Mouse (Mus musculus): Measurements from ENCODE around the gene Thada. TPM values are rescaled to one million over a fixed set of nuclear protein-coding genes. Genes with fewer than 3 reads are reported as not detected.
A peak's percentile ranks its signal among the peaks of the same experiment; 100 is the strongest.

The Thada gene
- polyA plus RNA-seq, 1 experiment from 2014 or later, result 2.3 TPM

DNA sequence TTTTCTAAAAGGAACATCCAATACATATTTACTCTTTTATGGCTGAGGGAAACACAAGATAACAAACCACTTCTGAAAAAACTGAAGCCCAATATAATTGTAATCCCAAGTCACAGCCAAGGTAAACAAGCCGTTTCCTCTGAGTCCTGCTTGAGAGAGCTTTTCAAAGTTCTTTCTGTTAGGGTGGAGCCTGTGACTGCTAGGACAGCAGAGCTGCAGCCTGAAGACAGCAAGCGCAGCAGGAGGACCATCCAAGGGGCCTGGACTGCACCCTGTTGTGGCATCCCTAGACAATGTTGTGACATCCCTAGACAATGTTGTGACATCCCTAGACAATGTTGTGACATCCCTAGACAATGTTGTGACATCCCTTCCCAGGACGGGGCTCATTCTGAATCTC, 197.6 kb downstream of the Thada start:
- H3K27me3 ChIP-seq (replicated peaks; ENCODE audit: insufficient read depth, low read length), result no peaks in the 10 kb centered on the region
- H3K36me3 ChIP-seq (ENCODE audit: insufficient read depth, low read length), result no peaks in the 10 kb centered on the region
- DNase-seq (ENCODE audit: low spot score), result peak; percentile 86
- H3K9me3 ChIP-seq (ENCODE audit: low read length), result no peaks in the 10 kb centered on the region
- H3K4me2 ChIP-seq (replicated peaks; ENCODE audit: low read depth, low read length), result no peak overlapping the region
- peaks cover 32% of the 10 kb centered on the region for H3K4me1 ChIP-seq (ENCODE audit: insufficient read depth, low read depth, low read length)
- no peak overlapping the region for H3K4me3 ChIP-seq (ENCODE audit: low read depth, low read length)
- WGBS, result 25% methylated on average over 3 of the region's 3 CpGs
- no peak overlapping the region for H3K9ac ChIP-seq (replicated peaks; ENCODE audit: low read depth)
- peak overlapping the region; percentile 35 for H3K27ac ChIP-seq (ENCODE audit: low read length)
- peak; percentile 69 for ATAC-seq
- peak; percentile 80 for TF ChIP-seq EP300 (IDR thresholded peaks at IDR 0.05)
- no peak for TF ChIP-seq CTCF (IDR thresholded peaks at IDR 0.05)

DNA sequence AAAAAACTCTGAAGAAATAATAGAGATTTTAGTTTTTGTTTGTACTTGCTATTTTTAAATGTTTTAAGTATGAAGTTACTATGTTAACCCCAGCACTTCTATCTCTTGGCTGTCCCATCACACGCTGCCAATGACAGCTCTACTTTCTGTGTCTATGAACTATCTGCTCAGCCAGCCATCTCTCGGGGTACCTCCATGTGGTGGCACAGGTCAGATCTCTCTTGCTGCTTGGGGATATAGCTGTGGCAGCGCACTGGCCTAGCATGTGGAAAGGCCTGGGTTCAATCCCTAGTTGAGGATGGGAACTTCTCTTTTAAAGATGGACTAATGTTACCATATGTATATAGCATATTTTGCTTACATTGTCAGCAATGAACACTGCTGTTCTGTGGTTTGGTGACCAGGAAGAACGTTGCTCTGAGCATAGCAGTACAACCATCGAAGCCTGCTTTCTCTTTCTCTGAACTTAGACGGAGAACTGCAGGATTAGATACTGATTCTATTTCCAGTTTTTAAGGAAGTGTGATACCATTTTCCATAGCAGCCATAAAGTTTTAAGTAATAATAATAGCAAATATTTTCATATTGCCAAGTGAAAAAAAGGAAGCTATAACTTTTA, 198.4 kb downstream of the Thada start:
- Histone ChIP-seq H3K4me3 (ENCODE audit: low read depth, low read length) (no peak overlapping the region), H3K27ac (ENCODE audit: low read length) (0 out of 2 replicates have a peak overlapping the region, but pooled peaks have one; percentile 0), H3K4me1 (ENCODE audit: insufficient read depth, low read depth, low read length) (peaks cover 23% of the 10 kb centered on the region), H3K9me3 (ENCODE audit: low read length) (no peaks in the 10 kb centered on the region), H3K9ac (replicated peaks; ENCODE audit: low read depth) (no peak overlapping the region), H3K36me3 (ENCODE audit: insufficient read depth, low read length) (no peaks in the 10 kb centered on the region), H3K27me3 (replicated peaks; ENCODE audit: insufficient read depth, low read length) (no peaks in the 10 kb centered on the region), H3K4me2 (replicated peaks; ENCODE audit: low read depth, low read length) (no peak overlapping the region)
- ATAC-seq (no peak), DNase-seq (ENCODE audit: low spot score) (peak; percentile 7)
- no peak for TF ChIP-seq EP300 (IDR thresholded peaks at IDR 0.05)
- TF ChIP-seq CTCF (IDR thresholded peaks at IDR 0.05), result no peak
- WGBS, result 88% methylated on average over 6 of the region's 6 CpGs

GRCm38 (mm10) chr17:84266161-84266948, 199.7 kb downstream of the Thada start:
- DNase-seq (ENCODE audit: low spot score) (peak; percentile 37), ATAC-seq (0 out of 2 replicates have a peak, but pooled peaks have one; percentile 9)
- Histone ChIP-seq H3K9me3 (ENCODE audit: low read length) (no peaks in the 10 kb centered on the region), H3K4me3 (ENCODE audit: low read depth, low read length) (no peak overlapping the region), H3K27me3 (replicated peaks; ENCODE audit: insufficient read depth, low read length) (no peaks in the 10 kb centered on the region), H3K4me1 (ENCODE audit: insufficient read depth, low read depth, low read length) (peaks cover 19% of the 10 kb centered on the region), H3K27ac (ENCODE audit: low read length) (peak overlapping the region; percentile 72), H3K36me3 (ENCODE audit: insufficient read depth, low read length) (no peaks in the 10 kb centered on the region), H3K4me2 (replicated peaks; ENCODE audit: low read depth, low read length) (no peak overlapping the region), H3K9ac (replicated peaks; ENCODE audit: low read depth) (no peak overlapping the region)
- TF ChIP-seq EP300 (IDR thresholded peaks at IDR 0.05) (0 out of 2 replicates have a peak, but pooled peaks have one; percentile 15), CTCF (IDR thresholded peaks at IDR 0.05) (no peak)
- 60% methylated on average over 3 of the region's 3 CpGs for WGBS

DNA sequence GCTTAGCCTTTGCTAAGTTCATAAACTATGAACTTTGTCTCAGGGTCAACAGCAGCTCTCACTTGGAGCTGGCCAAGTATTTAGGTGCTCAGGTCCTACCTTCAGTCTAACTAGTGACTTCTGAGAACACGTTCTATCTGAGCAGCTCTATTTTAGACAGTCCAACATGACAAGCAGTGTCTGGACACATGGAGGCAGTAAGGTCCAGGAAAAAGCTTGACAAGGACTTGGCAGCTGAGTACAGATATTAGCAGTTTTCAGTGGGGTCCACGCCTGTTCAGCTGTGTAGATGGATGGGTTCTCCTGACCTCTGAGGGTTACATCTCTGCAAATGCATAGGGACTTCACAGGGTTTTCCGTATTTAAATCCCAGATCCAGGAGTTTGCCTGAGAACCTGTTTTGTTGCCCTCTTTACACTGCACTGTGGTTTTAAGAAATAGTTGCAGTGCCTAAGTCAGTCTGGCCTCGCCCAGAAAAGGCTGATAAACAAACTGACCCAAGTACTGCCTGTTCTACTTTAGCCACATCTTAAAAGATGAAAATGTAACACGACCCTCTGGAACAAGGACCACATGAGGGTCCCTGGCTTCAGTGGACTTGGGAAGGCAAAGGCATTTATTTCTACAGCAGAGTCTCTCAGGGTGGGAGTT, 200.4 kb downstream of the Thada start:
- H3K9ac ChIP-seq (replicated peaks; ENCODE audit: low read depth), result 0 out of 2 replicates have a peak overlapping the region, but pooled peaks have one; percentile 8

GRCm38 (mm10) chr17:84264305-84264704, 201.7 kb downstream of the Thada start:
- no peak overlapping the region for H3K27ac ChIP-seq (ENCODE audit: low read length)
- no peaks in the 10 kb centered on the region for H3K36me3 ChIP-seq (ENCODE audit: insufficient read depth, low read length)
- H3K4me1 ChIP-seq (ENCODE audit: insufficient read depth, low read depth, low read length), result peaks cover 14% of the 10 kb centered on the region
- no peak overlapping the region for H3K9ac ChIP-seq (replicated peaks; ENCODE audit: low read depth)
- H3K4me3 ChIP-seq (ENCODE audit: low read depth, low read length), result no peak overlapping the region
- WGBS, result 72% methylated on average over 6 of the region's 6 CpGs
- ATAC-seq (no peak), DNase-seq (ENCODE audit: low spot score) (no peak)
- H3K9me3 ChIP-seq (ENCODE audit: low read length), result no peaks in the 10 kb centered on the region
- no peak for TF ChIP-seq EP300 (IDR thresholded peaks at IDR 0.05)
- no peak for TF ChIP-seq CTCF (IDR thresholded peaks at IDR 0.05)
- no peak overlapping the region for H3K4me2 ChIP-seq (replicated peaks; ENCODE audit: low read depth, low read length)
- no peaks in the 10 kb centered on the region for H3K27me3 ChIP-seq (replicated peaks; ENCODE audit: insufficient read depth, low read length)

More for the DNA sequence above, 200.4 kb downstream of the Thada start:
- DNase-seq (ENCODE audit: low spot score) (peak; percentile 58), ATAC-seq (peak; percentile 54; the same call in 1 of the 2 replicates)
- peak overlapping the region; percentile 72 for H3K27ac ChIP-seq (ENCODE audit: low read length)
- no peak for TF ChIP-seq EP300 (IDR thresholded peaks at IDR 0.05)
- TF ChIP-seq CTCF (IDR thresholded peaks at IDR 0.05), result peak; percentile 71
- 34% methylated on average over 5 of the region's 5 CpGs for WGBS
- H3K27me3 ChIP-seq (replicated peaks; ENCODE audit: insufficient read depth, low read length), result no peaks in the 10 kb centered on the region
- no peaks in the 10 kb centered on the region for H3K36me3 ChIP-seq (ENCODE audit: insufficient read depth, low read length)
- peaks cover 14% of the 10 kb centered on the region for H3K4me1 ChIP-seq (ENCODE audit: insufficient read depth, low read depth, low read length)
- no peak overlapping the region for H3K4me2 ChIP-seq (replicated peaks; ENCODE audit: low read depth, low read length)
- H3K9me3 ChIP-seq (ENCODE audit: low read length), result no peaks in the 10 kb centered on the region
- H3K4me3 ChIP-seq (ENCODE audit: low read depth, low read length), result no peak overlapping the region

DNA sequence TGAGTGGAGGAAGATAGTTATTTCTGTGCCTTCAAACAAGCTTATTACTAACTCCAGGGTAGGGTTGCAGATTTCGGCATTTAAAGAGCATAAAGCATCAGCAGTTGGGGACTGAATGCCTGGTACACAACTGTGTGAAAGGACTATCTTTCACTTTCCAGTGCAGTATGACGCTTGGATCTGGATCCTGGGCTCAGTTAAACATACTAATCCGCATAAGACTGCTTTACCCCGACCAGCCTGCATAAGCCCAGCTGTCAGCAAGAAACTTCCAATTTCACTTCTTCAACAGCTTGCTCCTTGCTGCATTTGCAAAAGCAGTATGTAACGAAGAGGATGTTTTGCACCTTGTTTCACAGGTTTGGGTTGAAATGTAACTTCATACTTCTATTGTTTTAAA, 202.4 kb downstream of the Thada start:
- Histone ChIP-seq H3K27me3 (replicated peaks; ENCODE audit: insufficient read depth, low read length) (no peaks in the 10 kb centered on the region), H3K27ac (ENCODE audit: low read length) (no peak overlapping the region), H3K36me3 (ENCODE audit: insufficient read depth, low read length) (no peaks in the 10 kb centered on the region), H3K4me3 (ENCODE audit: low read depth, low read length) (no peak overlapping the region), H3K4me2 (replicated peaks; ENCODE audit: low read depth, low read length) (no peak overlapping the region), H3K9me3 (ENCODE audit: low read length) (no peaks in the 10 kb centered on the region), H3K4me1 (ENCODE audit: insufficient read depth, low read depth, low read length) (peaks cover 14% of the 10 kb centered on the region), H3K9ac (replicated peaks; ENCODE audit: low read depth) (no peak overlapping the region)
- ATAC-seq (no peak), DNase-seq (ENCODE audit: low spot score) (no peak)
- 84% methylated on average over 5 of the region's 5 CpGs for WGBS
- TF ChIP-seq CTCF (IDR thresholded peaks at IDR 0.05) (no peak), EP300 (IDR thresholded peaks at IDR 0.05) (no peak)
